ENCODE assay signal across 8 mouse cellular contexts in genomic region chr5:34326875-34327576, GRCm38 (mm10). TPM values are rescaled to one million over a fixed set of nuclear protein-coding genes. Genes with fewer than 3 reads are reported as not detected.
DNase-seq lines count a peak whose midpoint lies in the region; ATAC-seq and TF ChIP-seq lines count a peak whose summit lies in the region.

No protein-coding gene starts in this region.

- H3K4me3 ChIP-seq in embryonic facial prominence, embryonic 12.5 days, result peak overlapping the region; percentile 24
- H3K4me3 ChIP-seq in hindbrain, embryonic 10.5 days, result peak overlapping the region; percentile 46
- H3K4me3 ChIP-seq in limb, embryonic 15.5 days, result peak overlapping the region; percentile 32
- H3K4me3 ChIP-seq in midbrain, embryonic 15.5 days, result peak overlapping the region; percentile 32
- H3K4me3 ChIP-seq in stomach, postnatal 0 days (ENCODE audit: low read depth, low read length), result peak overlapping the region; percentile 33

- H3K9ac ChIP-seq in embryonic facial prominence, embryonic 12.5 days, result peak overlapping the region; percentile 34
- peak overlapping the region; percentile 27; the same call in 1 of the 2 replicates for H3K9ac ChIP-seq in limb, embryonic 15.5 days
- H3K9ac ChIP-seq in midbrain, embryonic 15.5 days, result peak overlapping the region; percentile 39
- peak overlapping the region; percentile 61 for H3K9ac ChIP-seq in stomach, postnatal 0 days (ENCODE audit: low read length)

- no peaks in the 10 kb centered on the region for H3K27me3 ChIP-seq in embryonic facial prominence, embryonic 12.5 days
- peaks cover 3% of the 10 kb centered on the region; the same call in 1 of the 2 replicates for H3K27me3 ChIP-seq in hindbrain, embryonic 10.5 days (ENCODE audit: insufficient read depth, poor library complexity, severe bottlenecking)
- 0 out of 2 replicates have a peak, but pooled peaks cover 5% of the 10 kb centered on the region for H3K27me3 ChIP-seq in limb, embryonic 15.5 days
- H3K27me3 ChIP-seq in midbrain, embryonic 15.5 days (replicated peaks), result no peaks in the 10 kb centered on the region
- no peaks in the 10 kb centered on the region for H3K27me3 ChIP-seq in stomach, postnatal 0 days (ENCODE audit: control insufficient read depth, insufficient read depth, low read length)

- H3K4me1 ChIP-seq in embryonic facial prominence, embryonic 12.5 days, result peaks cover 9% of the 10 kb centered on the region
- peaks cover 14% of the 10 kb centered on the region for H3K4me1 ChIP-seq in hindbrain, embryonic 10.5 days (replicated peaks)
- peaks cover 14% of the 10 kb centered on the region for H3K4me1 ChIP-seq in limb, embryonic 15.5 days
- peaks cover 13% of the 10 kb centered on the region for H3K4me1 ChIP-seq in midbrain, embryonic 15.5 days
- H3K4me1 ChIP-seq in stomach, postnatal 0 days (replicated peaks; ENCODE audit: control insufficient read depth, insufficient read depth), result no peaks in the 10 kb centered on the region

- DNase-seq in CD4-positive, CD25-positive, alpha-beta regulatory T cell, adult 2 months (ENCODE audit: low read depth, low spot score), result peak; percentile 44
- DNase-seq in adrenal gland, adult 18-20 months (ENCODE audit: low spot score in 2 of 2), result peak; percentile 7 to 34
- peak; percentile 58 for DNase-seq in hindbrain, embryonic 10.5 days (ENCODE audit: low spot score)
- peak; percentile 44 for DNase-seq in stomach, postnatal 0 days (ENCODE audit: low spot score)

- H3K27ac ChIP-seq in embryonic facial prominence, embryonic 12.5 days, result no peak overlapping the region
- peak overlapping the region; percentile 88 for H3K27ac ChIP-seq in hindbrain, embryonic 10.5 days
- no peak overlapping the region for H3K27ac ChIP-seq in limb, embryonic 15.5 days
- peak overlapping the region; percentile 39; the same call in 1 of the 2 replicates for H3K27ac ChIP-seq in midbrain, embryonic 15.5 days
- H3K27ac ChIP-seq in stomach, postnatal 0 days (replicated peaks), result no peak overlapping the region; the same call in 1 of the 2 replicates

- WGBS in embryonic facial prominence, embryonic 12.5 days, result 9% methylated on average over 30 of the region's 31 CpGs
- 16% methylated on average over 31 of the region's 31 CpGs for WGBS in hindbrain, embryonic 10.5 days
- WGBS in limb, embryonic 15.5 days, result 9% methylated on average over 31 of the region's 31 CpGs
- WGBS in midbrain, embryonic 15.5 days, result 13% methylated on average over 31 of the region's 31 CpGs
- 10% methylated on average over 26 of the region's 31 CpGs for WGBS in stomach, postnatal 0 days

- H3K9me3 ChIP-seq in embryonic facial prominence, embryonic 12.5 days, result no peaks in the 10 kb centered on the region
- 0 out of 2 replicates have a peak, but pooled peaks cover 3% of the 10 kb centered on the region for H3K9me3 ChIP-seq in hindbrain, embryonic 10.5 days
- H3K9me3 ChIP-seq in limb, embryonic 15.5 days, result no peaks in the 10 kb centered on the region
- no peaks in the 10 kb centered on the region for H3K9me3 ChIP-seq in midbrain, embryonic 15.5 days
- no peaks in the 10 kb centered on the region for H3K9me3 ChIP-seq in stomach, postnatal 0 days (ENCODE audit: control insufficient read depth, low read length)

- no peak for TF ChIP-seq EP300 in stomach, postnatal 0 days (optimal IDR thresholded peaks at IDR 0.05)

- H3K4me2 ChIP-seq in embryonic facial prominence, embryonic 12.5 days (replicated peaks), result peak overlapping the region; percentile 50
- peak overlapping the region; percentile 56 for H3K4me2 ChIP-seq in limb, embryonic 15.5 days
- H3K4me2 ChIP-seq in midbrain, embryonic 15.5 days, result peak overlapping the region; percentile 53
- peak overlapping the region; percentile 59 for H3K4me2 ChIP-seq in stomach, postnatal 0 days (replicated peaks; ENCODE audit: low read depth)

- no peak for ATAC-seq in CD4-positive, CD25-positive, alpha-beta regulatory T cell, adult 4 months
- ATAC-seq in embryonic facial prominence, embryonic 12.5 days (ENCODE audit: insufficient number of reproducible peaks, insufficient read depth, low FRiP score, low TSS enrichment), result peak; percentile 72; the same call in 1 of the 2 replicates
- peak; percentile 21; the same call in 1 of the 2 replicates for ATAC-seq in limb, embryonic 15.5 days (ENCODE audit: insufficient number of reproducible peaks, low FRiP score, low TSS enrichment, low read depth)
- ATAC-seq in midbrain, embryonic 15.5 days (replicated peaks), result peak; percentile 69
- ATAC-seq in stomach, postnatal 0 days (ENCODE audit: low FRiP score, low TSS enrichment), result peak; percentile 56; the same call in 1 of the 2 replicates

- no peaks in the 10 kb centered on the region for H3K36me3 ChIP-seq in embryonic facial prominence, embryonic 12.5 days
- no peaks in the 10 kb centered on the region for H3K36me3 ChIP-seq in hindbrain, embryonic 10.5 days
- no peaks in the 10 kb centered on the region for H3K36me3 ChIP-seq in limb, embryonic 15.5 days
- no peaks in the 10 kb centered on the region for H3K36me3 ChIP-seq in midbrain, embryonic 15.5 days (replicated peaks)
- H3K36me3 ChIP-seq in stomach, postnatal 0 days (ENCODE audit: control insufficient read depth, insufficient read depth, low read length), result no peaks in the 10 kb centered on the region

- TF ChIP-seq CTCF in stomach, postnatal 0 days (IDR thresholded peaks at IDR 0.05; ENCODE audit: low read depth), result no peak

RNA-seq across cellular contexts. Expression of gene Rnf4, which starts 9.1 kb away (rescaled TPM):
- 100 to 1,000 TPM; 105 to 132 TPM for polyA plus RNA-seq in CD4-positive, CD25-positive, alpha-beta regulatory T cell, adult 4 months (2017; shearing (Covaris generic))
- 100 to 1,000 TPM; 101 to 105 TPM for total RNA-seq in adrenal gland, adult 18-20 months (2021)
- 170 and 179 TPM in 2 replicates for polyA plus RNA-seq in embryonic facial prominence, embryonic 12.5 days (2016; fragmentation: Nextera tagmentation; extraction: Ambion mirVana)
- polyA plus RNA-seq in hindbrain, embryonic 10.5 days (2016; fragmentation: Nextera tagmentation; extraction: Ambion mirVana), result 181 and 193 TPM in 2 replicates
- polyA plus RNA-seq in limb, embryonic 15.5 days (2015; fragmentation: Nextera tagmentation; extraction: Ambion mirVana), result 151 and 157 TPM in 2 replicates
- polyA plus RNA-seq in midbrain, embryonic 15.5 days (2015; fragmentation: Nextera tagmentation; extraction: Ambion mirVana), result 130 and 132 TPM in 2 replicates
- 85.2 and 85.7 TPM in 2 replicates for polyA plus RNA-seq in stomach, postnatal 0 days (2015; fragmentation: Nextera tagmentation; extraction: Ambion mirVana)

RNA-seq across cellular contexts. Expression of gene Cfap99, which starts 38.6 kb away (rescaled TPM):
- polyA plus RNA-seq in CD4-positive, CD25-positive, alpha-beta regulatory T cell, adult 4 months (2017; shearing (Covaris generic)), result not detected
- total RNA-seq in adrenal gland, adult 18-20 months (2021), result not detected
- polyA plus RNA-seq in embryonic facial prominence, embryonic 12.5 days (2016; fragmentation: Nextera tagmentation; extraction: Ambion mirVana), result not detected in 2 replicates
- not detected in 2 replicates for polyA plus RNA-seq in hindbrain, embryonic 10.5 days (2016; fragmentation: Nextera tagmentation; extraction: Ambion mirVana)
- polyA plus RNA-seq in limb, embryonic 15.5 days (2015; fragmentation: Nextera tagmentation; extraction: Ambion mirVana), result not detected in 2 replicates
- 0.10 and 0.28 TPM in 2 replicates for polyA plus RNA-seq in midbrain, embryonic 15.5 days (2015; fragmentation: Nextera tagmentation; extraction: Ambion mirVana)
- polyA plus RNA-seq in stomach, postnatal 0 days (2015; fragmentation: Nextera tagmentation; extraction: Ambion mirVana), result 0.04 TPM in 1 of 2 replicates, not detected in the other

RNA-seq across cellular contexts. Expression of gene Zfyve28, which starts 38.8 kb away (rescaled TPM):
- 1 to 10 TPM; 4.4 to 4.5 TPM for polyA plus RNA-seq in CD4-positive, CD25-positive, alpha-beta regulatory T cell, adult 4 months (2017; shearing (Covaris generic))
- 1 to 10 TPM in 1 of 2 experiments, under 1 TPM in 1; 0.53 to 1.0 TPM for total RNA-seq in adrenal gland, adult 18-20 months (2021)
- polyA plus RNA-seq in embryonic facial prominence, embryonic 12.5 days (2016; fragmentation: Nextera tagmentation; extraction: Ambion mirVana), result 1.5 and 2.4 TPM in 2 replicates
- polyA plus RNA-seq in hindbrain, embryonic 10.5 days (2016; fragmentation: Nextera tagmentation; extraction: Ambion mirVana), result 1.3 and 2.0 TPM in 2 replicates
- 0.82 and 1.1 TPM in 2 replicates for polyA plus RNA-seq in limb, embryonic 15.5 days (2015; fragmentation: Nextera tagmentation; extraction: Ambion mirVana)
- 4.7 and 6.1 TPM in 2 replicates for polyA plus RNA-seq in midbrain, embryonic 15.5 days (2015; fragmentation: Nextera tagmentation; extraction: Ambion mirVana)
- polyA plus RNA-seq in stomach, postnatal 0 days (2015; fragmentation: Nextera tagmentation; extraction: Ambion mirVana), result 0.27 and 0.29 TPM in 2 replicates

RNA-seq across cellular contexts. Expression of gene Fam193a, which starts 42.7 kb away (rescaled TPM):
- 10 to 100 TPM; 16.5 to 18.3 TPM for polyA plus RNA-seq in CD4-positive, CD25-positive, alpha-beta regulatory T cell, adult 4 months (2017; shearing (Covaris generic))
- 10 to 100 TPM; 28.9 to 29.5 TPM for total RNA-seq in adrenal gland, adult 18-20 months (2021)
- polyA plus RNA-seq in embryonic facial prominence, embryonic 12.5 days (2016; fragmentation: Nextera tagmentation; extraction: Ambion mirVana), result 15.8 and 15.9 TPM in 2 replicates
- polyA plus RNA-seq in hindbrain, embryonic 10.5 days (2016; fragmentation: Nextera tagmentation; extraction: Ambion mirVana), result 13.2 and 13.3 TPM in 2 replicates
- polyA plus RNA-seq in limb, embryonic 15.5 days (2015; fragmentation: Nextera tagmentation; extraction: Ambion mirVana), result 11.4 and 12.3 TPM in 2 replicates
- polyA plus RNA-seq in midbrain, embryonic 15.5 days (2015; fragmentation: Nextera tagmentation; extraction: Ambion mirVana), result 17.6 and 19.4 TPM in 2 replicates
- polyA plus RNA-seq in stomach, postnatal 0 days (2015; fragmentation: Nextera tagmentation; extraction: Ambion mirVana), result 3.2 and 3.5 TPM in 2 replicates

Comparison
In these comparisons a context has a peak if more than half of its experiments do, and no peak if none do; other contexts are left out.
1. H3K27ac ChIP-seq: peak in hindbrain, embryonic 10.5 days (single experiment) and midbrain, embryonic 15.5 days (single experiment); none in embryonic facial prominence, embryonic 12.5 days (single experiment), limb, embryonic 15.5 days (single experiment) and stomach, postnatal 0 days (single experiment).
2. Peak in every context shown above with its lines, with median percentiles within 50 percentile points of each other: DNase-seq, H3K4me2 ChIP-seq, H3K4me3 ChIP-seq and H3K9ac ChIP-seq.